Mouse (Mus musculus): Measurements from ENCODE around the gene Mfap1b.

- no peak for TF ChIP-seq CTCF (IDR thresholded peaks at IDR 0.05; ENCODE audit: low read depth, low read length)
- no peak for TF ChIP-seq POLR2A (IDR thresholded peaks at IDR 0.05; ENCODE audit: extremely low read depth, insufficient read depth, low read length)
These were observed 40.3 kb upstream of the Mfap1b start for GRCm38 (mm10) chr2:121514211-121514610.
